Mouse (Mus musculus) ES-Bruce4 (cell line): ENCODE measurements around the gene Ntn5. TPM values are rescaled to one million over a fixed set of nuclear protein-coding genes. Genes with fewer than 3 reads are reported as not detected.

Experiments
- H3K27ac ChIP-seq: 2 replicates; pipeline ENCODE4 v1.5.1; 2012; ENCODE audit warnings: low read length, inconsistent platforms; ENCODE audit not compliant: insufficient read depth
- H3K27me3 ChIP-seq: 2 replicates; pipeline ENCODE4 v1.6.1; 2012; ENCODE audit warnings: mild to moderate bottlenecking, low read length, inconsistent platforms; ENCODE audit not compliant: control insufficient read depth, poor library complexity, insufficient read depth, severe bottlenecking
- H3K36me3 ChIP-seq: 2 replicates; pipeline ENCODE4 v1.6.1; 2012; ENCODE audit warnings: inconsistent platforms, mild to moderate bottlenecking, low read length, moderate library complexity; ENCODE audit not compliant: control insufficient read depth, poor library complexity, insufficient read depth, severe bottlenecking
- H3K4me1 ChIP-seq: one replicate; pipeline ENCODE4 v1.8.1; 2011; ENCODE audit warnings: low read length; ENCODE audit not compliant: control insufficient read depth, insufficient read depth
- H3K4me3 ChIP-seq: 2 replicates; pipeline ENCODE4 v1.5.1; 2011; ENCODE audit warnings: low read depth, mild to moderate bottlenecking, low read length
- H3K9ac ChIP-seq: 2 replicates; pipeline ENCODE4 v1.6.1; 2012; ENCODE audit warnings: low read depth, mild to moderate bottlenecking, inconsistent platforms; ENCODE audit not compliant: poor library complexity, severe bottlenecking
- H3K9me3 ChIP-seq: replicated peaks from 2 replicates; pipeline ENCODE4 v1.6.1; 2012; ENCODE audit warnings: mild to moderate bottlenecking, low read length, inconsistent platforms; ENCODE audit not compliant: control insufficient read depth, poor library complexity, insufficient read depth, severe bottlenecking
- CTCF ChIP-seq: IDR thresholded peaks from one replicate; pipeline ENCODE4 v1.8.1; 2011; ENCODE audit warnings: low read depth, low read length
- EP300 ChIP-seq: IDR thresholded peaks from 2 replicates; pipeline ENCODE4 v1.6.1; 2011; ENCODE audit warnings: low read depth, low read length; ENCODE audit not compliant: insufficient read depth
- POLR2A ChIP-seq: IDR thresholded peaks from one replicate; pipeline ENCODE4 v1.8.1; 2011; ENCODE audit warnings: low read length; ENCODE audit not compliant: insufficient read depth
- polyA plus RNA-seq: library from polyadenylated mRNA; stranded (reverse); fragments of >200 nt; gene quantifications from 2 replicates; pipeline ENCODE4 v1.2.4, GENCODE M21; 2011; ENCODE audit warnings: low read depth; ENCODE audit not compliant: missing spikeins, insufficient read depth, insufficient read length

Gene Ntn5
- polyA plus RNA-seq, 1 experiment, result 0.51 TPM

GRCm38 (mm10) chr7:45727625-45728024, 43.8 kb downstream of the Ntn5 start:
- no peak for TF ChIP-seq POLR2A
- no peak for TF ChIP-seq CTCF
- TF ChIP-seq EP300, result no peak
- Histone ChIP-seq H3K27ac (no peak overlapping the region), H3K9ac (no peak overlapping the region), H3K4me3 (no peak overlapping the region), H3K36me3 (peaks cover 4% of the 10 kb centered on the region; the same call in 1 of the 2 replicates), H3K27me3 (no peaks in the 10 kb centered on the region), H3K9me3 (no peaks in the 10 kb centered on the region), H3K4me1 (peaks cover 3% of the 10 kb centered on the region)

- Histone ChIP-seq H3K9me3 (no peaks in the 10 kb centered on the region), H3K9ac (no peak overlapping the region), H3K27ac (no peak overlapping the region; the same call in 1 of the 2 replicates), H3K4me3 (no peak overlapping the region), H3K36me3 (no peaks in the 10 kb centered on the region; the same call in 1 of the 2 replicates), H3K27me3 (no peaks in the 10 kb centered on the region), H3K4me1 (peaks cover 4% of the 10 kb centered on the region)
- TF ChIP-seq POLR2A (no peak), EP300 (no peak), CTCF (peak; percentile 90)
These were observed 47.1 kb downstream of the Ntn5 start for GRCm38 (mm10) chr7:45730727-45731431.

- no peaks in the 10 kb centered on the region for H3K36me3 ChIP-seq
- H3K4me3 ChIP-seq, result no peak overlapping the region
- TF ChIP-seq CTCF, result no peak
- TF ChIP-seq POLR2A, result no peak
- TF ChIP-seq EP300, result no peak
- no peaks in the 10 kb centered on the region for H3K9me3 ChIP-seq
- H3K4me1 ChIP-seq, result peaks cover 4% of the 10 kb centered on the region
- H3K27me3 ChIP-seq, result no peaks in the 10 kb centered on the region
- H3K27ac ChIP-seq, result no peak overlapping the region
- H3K9ac ChIP-seq, result no peak overlapping the region
These were observed 49.7 kb downstream of the Ntn5 start for GRCm38 (mm10) chr7:45733477-45733876.

- Histone ChIP-seq H3K27ac (no peak overlapping the region), H3K27me3 (no peaks in the 10 kb centered on the region), H3K9ac (no peak overlapping the region), H3K4me3 (no peak overlapping the region), H3K36me3 (no peaks in the 10 kb centered on the region), H3K9me3 (no peaks in the 10 kb centered on the region), H3K4me1 (peaks cover 3% of the 10 kb centered on the region)
- no peak for TF ChIP-seq POLR2A
- peak; percentile 69 for TF ChIP-seq CTCF
These were observed 55.4 kb downstream of the Ntn5 start for GRCm38 (mm10) chr7:45739162-45739763.

GRCm38 (mm10) chr7:45739820-45740219, 56.0 kb downstream of the Ntn5 start:
- Histone ChIP-seq H3K27ac (no peak overlapping the region), H3K9ac (no peak overlapping the region), H3K9me3 (no peaks in the 10 kb centered on the region), H3K36me3 (no peaks in the 10 kb centered on the region), H3K4me3 (no peak overlapping the region), H3K4me1 (peaks cover 3% of the 10 kb centered on the region), H3K27me3 (no peaks in the 10 kb centered on the region)
- TF ChIP-seq CTCF (no peak), POLR2A (no peak), EP300 (no peak)

GRCm38 (mm10) chr7:45741308-45741707, 57.5 kb downstream of the Ntn5 start:
- H3K9me3 ChIP-seq, result no peaks in the 10 kb centered on the region
- peak overlapping the region; percentile 10; the same call in 1 of the 2 replicates for H3K9ac ChIP-seq
- peak overlapping the region; percentile 63 for H3K4me3 ChIP-seq
- H3K36me3 ChIP-seq, result no peaks in the 10 kb centered on the region
- H3K27ac ChIP-seq, result no peak overlapping the region
- H3K27me3 ChIP-seq, result no peaks in the 10 kb centered on the region
- H3K4me1 ChIP-seq, result peaks cover 2% of the 10 kb centered on the region
- no peak for TF ChIP-seq POLR2A
- no peak for TF ChIP-seq CTCF
- no peak for TF ChIP-seq EP300
